Mouse (Mus musculus) E14TG2a.4 (cell line): ENCODE measurements at regions not wholly inside any gene's neighbourhood (a gene's known extent, or its start where the extent isn't known, plus 50 kb on each side); places are given as distances from the start of the nearest gene placed in this dataset.

ENCODE experiments used
- CTCF ChIP-seq: conservative IDR thresholded peaks from 2 replicates; pipeline ENCODE4 v1.5.1; 2014; ENCODE audit warnings: low read length
- POU5F1 ChIP-seq: IDR thresholded peaks from 2 replicates; pipeline ENCODE4 v1.6.1; 2014; ENCODE audit warnings: low read length, borderline replicate concordance

DNA sequence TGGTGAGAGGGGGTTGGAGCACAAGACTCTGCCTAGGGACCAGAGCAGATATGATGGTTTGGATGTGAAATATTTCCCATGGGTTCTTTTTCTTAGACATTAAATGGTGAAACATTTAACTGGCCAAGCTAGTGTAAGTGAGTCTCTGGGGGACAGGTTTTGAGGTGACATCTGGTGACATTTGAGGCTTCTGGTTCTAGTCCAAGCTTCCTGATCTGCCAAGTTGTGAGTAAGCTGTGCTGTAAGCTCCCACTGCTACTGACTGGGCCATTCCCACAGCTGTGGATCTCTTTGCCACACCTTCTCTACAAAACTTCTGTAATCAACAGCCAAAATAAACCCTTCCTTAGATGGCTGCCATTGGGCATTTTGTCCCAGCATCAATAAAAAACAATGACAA, 264.4 kb downstream of the Cbln1 start:
- no peak for TF ChIP-seq CTCF
- TF ChIP-seq POU5F1: no peak
